Mouse (Mus musculus) spleen, postnatal 4 days (tissue): ENCODE measurements around the gene Csnk1e.

Experiments used
- DNase-seq, 2 experiments: peaks; one replicate each; pipeline ENCODE4 v3.0.0; 2022; ENCODE audit warnings: low spot score in 2 of 2

Csnk1e gene

GRCm38 (mm10) chr15:79422715-79423243 lies 32.6 kb downstream of the Csnk1e start:
- no peak for DNase-seq

- no peak for DNase-seq
These were observed 36.7 kb downstream of the Csnk1e start for GRCm38 (mm10) chr15:79418677-79419076.

- DNase-seq: no peak
These were observed 37.1 kb downstream of the Csnk1e start for GRCm38 (mm10) chr15:79418265-79418664.

GRCm38 (mm10) chr15:79417379-79417778 lies 38.0 kb downstream of the Csnk1e start:
- DNase-seq: no peak

- DNase-seq: no peak
These were observed 38.8 kb downstream of the Csnk1e start for GRCm38 (mm10) chr15:79416460-79417085.

- no peak for DNase-seq
These were observed 40.9 kb downstream of the Csnk1e start for GRCm38 (mm10) chr15:79414513-79414912.

- no peak for DNase-seq
These were observed 41.6 kb downstream of the Csnk1e start for GRCm38 (mm10) chr15:79413802-79414201.

GRCm38 (mm10) chr15:79413201-79413600 lies 42.2 kb downstream of the Csnk1e start:
- no peak for DNase-seq

- no peak for DNase-seq
These were observed 43.9 kb downstream of the Csnk1e start for GRCm38 (mm10) chr15:79411363-79412065.

- DNase-seq: no peak
These were observed 46.2 kb downstream of the Csnk1e start for GRCm38 (mm10) chr15:79409077-79409573.

- DNase-seq: no peak
These were observed 48.8 kb downstream of the Csnk1e start for GRCm38 (mm10) chr15:79406564-79406963.

- DNase-seq: no peak
These were observed 51.1 kb downstream of the Csnk1e start for GRCm38 (mm10) chr15:79404277-79404676.

- no peak for DNase-seq
These were observed 51.6 kb downstream of the Csnk1e start for GRCm38 (mm10) chr15:79403763-79404210.

GRCm38 (mm10) chr15:79402836-79403762 lies 52.3 kb downstream of the Csnk1e start, which contains the start of gene Tmem184b:
Gene Tmem184b (minus strand): TSS chr15:79403569.
- DNase-seq: peak; percentile 80 to 92

GRCm38 (mm10) chr15:79402176-79402575 lies 53.2 kb downstream of the Csnk1e start:
- DNase-seq: no peak

- no peak for DNase-seq
These were observed 54.4 kb downstream of the Csnk1e start for GRCm38 (mm10) chr15:79400975-79401365.

- no peak for DNase-seq
These were observed 55.0 kb downstream of the Csnk1e start for GRCm38 (mm10) chr15:79400134-79400974.

GRCm38 (mm10) chr15:79399231-79400052 lies 55.9 kb downstream of the Csnk1e start:
- no peak for DNase-seq

- DNase-seq: peak in 1 of 2 experiments; percentile 44
These were observed 58.6 kb downstream of the Csnk1e start for GRCm38 (mm10) chr15:79396736-79397135.

GRCm38 (mm10) chr15:79395281-79395680 lies 60.1 kb downstream of the Csnk1e start:
- no peak for DNase-seq
